ENCODE assay signal across 18 mouse cellular contexts in the genomic region with DNA sequence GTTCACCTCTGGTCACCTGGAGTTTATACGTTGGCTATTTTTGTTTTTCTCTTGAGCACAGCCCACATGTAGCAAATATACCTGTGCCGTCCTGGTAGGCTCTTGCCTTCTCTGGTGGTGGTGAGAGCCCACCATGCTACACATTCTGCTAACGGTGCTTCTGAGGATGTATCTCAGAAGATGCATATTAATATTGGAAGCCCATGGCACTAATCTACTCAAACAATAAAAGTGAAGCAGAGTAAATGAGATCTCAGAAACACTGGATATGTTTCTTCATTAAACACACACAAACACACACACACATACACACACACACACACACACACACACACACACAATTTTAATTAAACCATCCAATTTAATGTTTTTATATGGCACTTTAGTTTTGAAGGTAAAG.
DNase-seq lines count a peak whose midpoint lies in the region; ATAC-seq and TF ChIP-seq lines count a peak whose summit lies in the region.
"Had no signal": no experiment of that assay in that cellular context is flagged by ENCODE, and none has a peak within 500 bp of the region (broad histone marks: within the 10 kb centered on the region; RNA-seq: fewer than 3 reads in every experiment).

No protein-coding gene starts in this region.

- no peak overlapping the region; the same call in 1 of the 2 replicates for H3K27ac ChIP-seq in forebrain, embryonic 13.5 days
- H3K27ac ChIP-seq in forebrain, postnatal 0 days (ENCODE audit: low read depth, low read length) = no peak overlapping the region
- H3K27ac ChIP-seq in hindbrain, embryonic 13.5 days = peak overlapping the region; percentile 55; the same call in 1 of the 2 replicates
- H3K27ac ChIP-seq in hindbrain, embryonic 11.5 days (ENCODE audit: low read depth, low read length) = no peak overlapping the region
- H3K27ac ChIP-seq in hindbrain, embryonic 16.5 days (ENCODE audit: low read depth, low read length) = no peak overlapping the region
- H3K27ac ChIP-seq: embryonic facial prominence, embryonic 10.5 days; heart, adult 2 months; heart, embryonic 15.5 days had no signal

- TF ChIP-seq POLR2A in brain, embryonic 14.5 days (IDR thresholded peaks at IDR 0.05; ENCODE audit: borderline replicate concordance, extremely low read depth, insufficient read depth, insufficient read length, poor library complexity, severe bottlenecking) = no peak

- no peak overlapping the region for H3K4me3 ChIP-seq in forebrain, embryonic 13.5 days
- H3K4me3 ChIP-seq in forebrain, postnatal 0 days (ENCODE audit: low read depth, low read length) = no peak overlapping the region
- H3K4me3 ChIP-seq in hindbrain, embryonic 13.5 days = no peak overlapping the region
- no peak overlapping the region for H3K4me3 ChIP-seq in hindbrain, embryonic 11.5 days (ENCODE audit: low read depth, low read length)
- H3K4me3 ChIP-seq in hindbrain, embryonic 16.5 days (ENCODE audit: low read length) = no peak overlapping the region
- H3K4me3 ChIP-seq: embryonic facial prominence, embryonic 10.5 days; heart, adult 2 months; heart, embryonic 15.5 days had no signal

- H3K27me3 ChIP-seq in forebrain, embryonic 13.5 days = no peaks in the 10 kb centered on the region
- no peaks in the 10 kb centered on the region for H3K27me3 ChIP-seq in forebrain, postnatal 0 days (ENCODE audit: insufficient read depth, low read length)
- H3K27me3 ChIP-seq in hindbrain, embryonic 13.5 days = no peaks in the 10 kb centered on the region
- H3K27me3 ChIP-seq in hindbrain, embryonic 11.5 days (ENCODE audit: control insufficient read depth, insufficient read depth, low read length) = no peaks in the 10 kb centered on the region
- H3K27me3 ChIP-seq in hindbrain, embryonic 16.5 days (replicated peaks; ENCODE audit: control insufficient read depth, insufficient read depth, low read length) = no peaks in the 10 kb centered on the region
- H3K27me3 ChIP-seq: heart, embryonic 15.5 days had no signal

- no peak overlapping the region for H3K4me2 ChIP-seq in forebrain, embryonic 13.5 days
- no peak overlapping the region for H3K4me2 ChIP-seq in forebrain, postnatal 0 days (ENCODE audit: low read depth)
- no peak overlapping the region for H3K4me2 ChIP-seq in hindbrain, embryonic 13.5 days
- no peak overlapping the region for H3K4me2 ChIP-seq in hindbrain, embryonic 11.5 days (replicated peaks; ENCODE audit: low read depth, low read length)
- no peak overlapping the region for H3K4me2 ChIP-seq in hindbrain, embryonic 16.5 days (ENCODE audit: low read length)
- H3K4me2 ChIP-seq: heart, embryonic 11.5 days; heart, embryonic 15.5 days had no signal

- H3K9ac ChIP-seq in forebrain, embryonic 13.5 days = no peak overlapping the region
- no peak overlapping the region for H3K9ac ChIP-seq in forebrain, postnatal 0 days
- no peak overlapping the region for H3K9ac ChIP-seq in hindbrain, embryonic 13.5 days
- H3K9ac ChIP-seq in hindbrain, embryonic 11.5 days (ENCODE audit: low read depth, low read length) = no peak overlapping the region
- no peak overlapping the region for H3K9ac ChIP-seq in hindbrain, embryonic 16.5 days (ENCODE audit: low read depth, low read length)
- H3K9ac ChIP-seq: heart, embryonic 15.5 days had no signal

- H3K9me3 ChIP-seq in forebrain, embryonic 13.5 days (replicated peaks) = no peaks in the 10 kb centered on the region
- H3K9me3 ChIP-seq in forebrain, postnatal 0 days (ENCODE audit: low read length) = no peaks in the 10 kb centered on the region
- no peaks in the 10 kb centered on the region for H3K9me3 ChIP-seq in hindbrain, embryonic 13.5 days
- H3K9me3 ChIP-seq in hindbrain, embryonic 11.5 days (ENCODE audit: control insufficient read depth, low read length) = no peaks in the 10 kb centered on the region
- no peaks in the 10 kb centered on the region for H3K9me3 ChIP-seq in hindbrain, embryonic 16.5 days (ENCODE audit: control insufficient read depth, low read length)
- H3K9me3 ChIP-seq: embryonic facial prominence, embryonic 10.5 days; heart, embryonic 15.5 days had no signal

- no peak for DNase-seq in forebrain, postnatal 0 days
- no peak for DNase-seq in hindbrain, embryonic 11.5 days (ENCODE audit: low spot score)
- peak; percentile 24 for DNase-seq in brain, embryonic 14.5 days (ENCODE audit: low read depth)
- no peak for DNase-seq in right cerebral cortex, adult 2 months (ENCODE audit: low spot score in 2 of 2)
- DNase-seq in testis, postnatal 10 days (ENCODE audit: low spot score) = no peak
- DNase-seq: adrenal gland, postnatal 14 days; cerebellum, adult 2 months; cerebellum, postnatal 10 days; gastrocnemius, postnatal 14 days; heart, adult 2 months; heart, postnatal 14 days; kidney, adult 11 months had no signal

- peak; percentile 49 for ATAC-seq in forebrain, embryonic 13.5 days
- no peak for ATAC-seq in forebrain, postnatal 0 days
- no peak for ATAC-seq in hindbrain, embryonic 13.5 days (ENCODE audit: low FRiP score)
- ATAC-seq in hindbrain, embryonic 11.5 days (ENCODE audit: low FRiP score) = no peak
- ATAC-seq in hindbrain, embryonic 16.5 days = peak; percentile 13; the same call in 1 of the 2 replicates

- H3K36me3 ChIP-seq in forebrain, embryonic 13.5 days (ENCODE audit: poor library complexity, severe bottlenecking) = peaks cover 28% of the 10 kb centered on the region
- peaks cover 18% of the 10 kb centered on the region for H3K36me3 ChIP-seq in forebrain, postnatal 0 days (ENCODE audit: insufficient read depth)
- H3K36me3 ChIP-seq in hindbrain, embryonic 13.5 days = peaks cover 27% of the 10 kb centered on the region
- H3K36me3 ChIP-seq in hindbrain, embryonic 11.5 days (ENCODE audit: control insufficient read depth, insufficient read depth, low read length) = no peaks in the 10 kb centered on the region
- peaks cover 15% of the 10 kb centered on the region for H3K36me3 ChIP-seq in hindbrain, embryonic 16.5 days (ENCODE audit: control insufficient read depth, insufficient read depth, low read length)

- TF ChIP-seq CTCF in forebrain, postnatal 0 days (IDR thresholded peaks at IDR 0.05; ENCODE audit: low read depth) = no peak
- no peak for TF ChIP-seq CTCF in brain, embryonic 14.5 days (IDR thresholded peaks at IDR 0.05; ENCODE audit: borderline replicate concordance, extremely low read depth, insufficient read depth, insufficient read length)

- 69% methylated on average over 3 of the region's 3 CpGs for WGBS in forebrain, embryonic 13.5 days
- WGBS in forebrain, postnatal 0 days = 66% methylated on average over 3 of the region's 3 CpGs
- WGBS in hindbrain, embryonic 13.5 days = 75% methylated on average over 3 of the region's 3 CpGs
- 86% methylated on average over 3 of the region's 3 CpGs for WGBS in hindbrain, embryonic 11.5 days
- 79% methylated on average over 3 of the region's 3 CpGs for WGBS in hindbrain, embryonic 16.5 days

- peaks cover 8% of the 10 kb centered on the region for H3K4me1 ChIP-seq in forebrain, embryonic 13.5 days
- H3K4me1 ChIP-seq in forebrain, postnatal 0 days (ENCODE audit: insufficient read depth) = peaks cover 4% of the 10 kb centered on the region; the same call in 1 of the 2 replicates
- peaks cover 7% of the 10 kb centered on the region; the same call in 1 of the 2 replicates for H3K4me1 ChIP-seq in hindbrain, embryonic 13.5 days (replicated peaks)
- no peaks in the 10 kb centered on the region for H3K4me1 ChIP-seq in hindbrain, embryonic 11.5 days (replicated peaks; ENCODE audit: control insufficient read depth, insufficient read depth, low read length)
- no peaks in the 10 kb centered on the region; the same call in 1 of the 2 replicates for H3K4me1 ChIP-seq in hindbrain, embryonic 16.5 days (ENCODE audit: control insufficient read depth, insufficient read depth, low read depth, low read length)
- H3K4me1 ChIP-seq: embryonic facial prominence, embryonic 10.5 days had no signal

Comparison
In these comparisons a context has a peak if more than half of its experiments do, and no peak if none do; other contexts are left out.
1. ATAC-seq: peak in forebrain, embryonic 13.5 days (single experiment) and hindbrain, embryonic 16.5 days (single experiment); none in forebrain, postnatal 0 days (single experiment), hindbrain, embryonic 13.5 days (single experiment) and hindbrain, embryonic 11.5 days (single experiment).